ENCODE assay signal across 9 mouse cellular contexts in the genomic region with DNA sequence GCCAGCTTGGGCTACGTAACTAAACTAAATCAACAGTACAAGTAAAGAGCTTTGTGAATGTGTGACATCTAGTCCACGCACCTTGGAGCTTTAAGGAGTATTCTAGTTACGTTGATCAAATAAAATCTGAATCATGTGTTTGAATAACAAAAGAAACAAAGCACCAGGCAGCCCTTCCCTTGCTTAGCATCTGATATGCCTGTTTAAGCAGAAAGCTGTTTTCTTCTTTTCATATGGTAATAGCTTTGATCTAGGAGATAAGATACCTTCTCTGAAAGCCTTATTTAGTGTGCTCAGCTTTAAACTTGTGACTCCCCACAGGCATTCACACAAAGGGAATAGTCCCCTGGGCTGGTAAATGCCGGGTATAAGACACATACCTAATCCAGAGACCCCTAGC. TPM values are rescaled to one million over a fixed set of nuclear protein-coding genes. Genes with fewer than 3 reads are reported as not detected.
DNase-seq lines count a peak whose midpoint lies in the region; ATAC-seq lines count a peak whose summit lies in the region.
"Had no signal": no experiment of that assay in that cellular context is flagged by ENCODE, and none has a peak within 500 bp of the region (broad histone marks: within the 10 kb centered on the region; RNA-seq: fewer than 3 reads in every experiment).

No protein-coding gene starts in this region.

- DNase-seq in CD4-positive helper T cell, adult 2 months (ENCODE audit: low read depth, low spot score): peak; percentile 13
- DNase-seq in ES-CJ7 (ENCODE audit: low read depth, low spot score) (peak; percentile 80), ZHBTc4 (ENCODE audit: low read depth, low spot score) (peak; percentile 85)
- DNase-seq in naive thymus-derived CD4-positive, alpha-beta T cell, adult 2 months (ENCODE audit: low read depth): peak; percentile 4
- no peak for DNase-seq in left cerebral cortex, adult 18-20 months (ENCODE audit: low spot score in 2 of 2)
- DNase-seq in adrenal gland, postnatal 25 days: no peak

- ATAC-seq in cerebellum, adult (ENCODE audit: insufficient number of reproducible peaks, low FRiP score, low TSS enrichment): no peak
- ATAC-seq: intestine, postnatal 0 days had no signal

RNA-seq across cellular contexts. Expression of a gene that starts 4.7 kb away (rescaled TPM):
- 10 to 100 TPM; 30.6 to 36.4 TPM for total RNA-seq in left cerebral cortex, adult 18-20 months (2021)
- 44.4 and 55.1 TPM in 2 replicates for total RNA-seq in adrenal gland, postnatal 25 days (2021)
- total RNA-seq: MEL had no signal

Comparison
In these comparisons a context has a peak if more than half of its experiments do, and no peak if none do; other contexts are left out.
1. DNase-seq: peak in CD4-positive helper T cell, adult 2 months (single experiment), ES-CJ7 (single experiment), ZHBTc4 (single experiment) and naive thymus-derived CD4-positive, alpha-beta T cell, adult 2 months (single experiment); none in left cerebral cortex, adult 18-20 months (0 of 2) and adrenal gland, postnatal 25 days (single experiment).